Mouse (Mus musculus): ENCODE data around the gene Mvb12b. TPM values are rescaled to one million over a fixed set of nuclear protein-coding genes. Genes with fewer than 3 reads are reported as not detected.

Mvb12b gene
- total RNA-seq, 1 experiment from 2014 or later: 20.9 TPM

DNA sequence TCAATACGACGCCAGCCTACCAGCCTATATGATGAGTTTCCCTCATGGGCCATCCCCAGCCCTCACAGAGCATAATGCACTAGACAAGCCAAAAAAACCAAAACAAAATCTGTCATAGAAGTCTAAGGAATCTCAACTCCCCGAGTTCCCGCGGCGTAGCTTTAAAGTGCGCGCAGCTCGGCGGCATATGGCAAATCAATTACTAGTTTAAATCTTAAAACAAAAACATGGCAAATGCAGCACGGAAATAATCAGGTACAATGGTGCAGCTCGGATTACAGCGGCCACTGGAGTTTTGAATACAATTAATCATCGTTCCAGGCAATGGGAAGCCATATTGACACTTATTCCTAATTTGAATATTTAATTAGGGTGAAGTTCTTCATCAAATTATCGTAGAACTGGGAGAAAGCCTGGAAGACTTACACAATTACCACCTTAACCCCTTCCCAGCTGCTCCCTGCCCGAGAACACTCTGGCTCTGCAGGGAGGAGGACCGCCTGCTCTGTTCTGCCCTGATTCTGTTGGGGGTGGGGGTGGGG, 76.3 kb downstream of the Mvb12b start:
- no peak for DNase-seq

- DNase-seq: no peak
These were observed 78.7 kb downstream of the Mvb12b start for GRCm38 (mm10) chr2:33809081-33809480.

GRCm38 (mm10) chr2:33808032-33808431, 79.7 kb downstream of the Mvb12b start:
- no peak for DNase-seq

DNA sequence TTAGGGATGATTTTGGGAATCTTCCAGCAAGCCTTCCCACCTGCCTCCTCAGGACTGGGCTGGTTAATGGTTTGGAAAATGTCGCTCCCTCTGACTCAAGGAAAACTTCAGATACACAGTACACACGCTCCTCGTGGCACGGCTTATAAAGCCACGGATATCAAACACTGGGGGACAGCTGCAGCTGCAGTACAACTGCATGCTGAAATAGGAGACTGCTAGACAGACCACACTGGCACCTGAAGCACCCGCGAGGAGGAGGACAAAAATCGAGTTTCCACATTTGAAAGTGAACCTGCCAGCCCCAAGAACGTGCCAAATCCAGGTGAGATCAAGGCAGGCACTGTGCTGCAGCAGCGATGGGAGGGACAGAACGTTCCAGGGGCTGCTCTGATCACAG, 82.1 kb downstream of the Mvb12b start:
- DNase-seq: no peak

DNA sequence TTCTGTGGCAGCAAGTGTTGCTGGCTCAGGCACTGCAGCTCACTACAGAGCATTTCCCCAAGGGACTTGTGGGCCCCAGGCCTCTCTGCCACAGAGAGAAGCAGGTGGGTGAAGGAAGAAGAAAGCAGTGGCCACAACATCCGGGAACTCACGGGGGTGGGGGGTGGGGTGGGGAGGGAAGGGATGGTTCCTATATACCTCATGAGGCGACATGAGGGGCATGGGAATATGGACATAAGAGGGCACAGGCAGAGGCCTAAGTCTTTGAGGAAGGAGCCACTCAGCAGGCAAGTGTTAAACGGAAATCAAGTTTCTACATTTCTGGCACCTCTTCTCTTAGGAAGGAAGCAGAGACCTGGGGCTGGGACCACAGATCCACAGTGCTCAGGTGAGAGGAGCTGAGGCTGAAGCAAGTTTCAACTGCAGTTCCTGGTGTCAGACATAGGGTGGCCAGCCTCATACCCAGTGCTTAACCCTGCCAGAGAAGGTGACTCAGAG, 84.0 kb downstream of the Mvb12b start:
- no peak for DNase-seq

DNA sequence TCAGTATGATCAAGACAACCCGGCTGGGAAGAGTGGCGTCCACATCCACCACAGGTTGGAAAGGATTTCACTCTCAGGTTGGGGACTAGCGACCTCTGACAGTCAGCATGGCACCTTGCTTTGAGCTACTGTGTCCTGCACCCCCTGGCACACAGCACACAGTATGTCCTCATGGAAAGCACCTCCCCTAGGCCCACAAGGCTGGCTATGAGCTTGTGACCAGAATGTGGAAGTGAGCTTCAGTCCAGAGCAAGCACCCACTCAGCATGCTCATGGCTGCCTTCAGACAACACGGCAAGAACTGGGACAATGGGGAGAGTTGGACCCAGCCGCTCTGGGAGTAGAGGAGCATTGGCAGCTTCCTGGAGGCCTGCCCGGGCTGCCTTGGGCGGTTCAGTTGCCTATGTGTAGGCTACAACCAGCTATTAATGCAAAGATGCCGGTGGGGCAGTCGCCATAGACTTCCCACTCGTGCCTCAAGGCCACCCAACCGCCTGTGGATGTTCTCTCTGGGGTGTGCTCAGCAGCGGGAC, 84.6 kb downstream of the Mvb12b start:
- no peak for DNase-seq

DNA sequence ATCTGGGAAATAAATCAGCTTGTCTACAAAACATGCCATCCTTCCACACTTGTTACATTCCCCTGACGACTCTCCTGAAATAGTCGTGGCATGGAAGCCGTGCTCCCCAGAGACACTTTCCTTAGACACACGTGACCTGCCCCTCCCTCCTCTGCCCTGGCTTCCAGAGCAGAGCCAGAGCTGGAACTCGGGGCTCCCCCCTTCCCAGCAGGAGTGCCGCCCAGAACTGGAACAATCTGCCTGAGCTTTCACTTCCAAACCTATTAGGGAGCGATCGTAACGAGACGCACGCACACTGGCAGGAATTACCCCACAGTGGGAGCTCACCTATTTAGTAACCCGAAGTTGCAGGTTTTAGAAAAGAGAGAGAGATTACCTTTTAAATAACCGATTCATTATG, 86.0 kb downstream of the Mvb12b start:
- no peak for DNase-seq

GRCm38 (mm10) chr2:33801336-33801735, 86.4 kb downstream of the Mvb12b start:
- no peak for DNase-seq

- no peak for DNase-seq
These were observed 87.5 kb downstream of the Mvb12b start for GRCm38 (mm10) chr2:33800221-33800620.

DNA sequence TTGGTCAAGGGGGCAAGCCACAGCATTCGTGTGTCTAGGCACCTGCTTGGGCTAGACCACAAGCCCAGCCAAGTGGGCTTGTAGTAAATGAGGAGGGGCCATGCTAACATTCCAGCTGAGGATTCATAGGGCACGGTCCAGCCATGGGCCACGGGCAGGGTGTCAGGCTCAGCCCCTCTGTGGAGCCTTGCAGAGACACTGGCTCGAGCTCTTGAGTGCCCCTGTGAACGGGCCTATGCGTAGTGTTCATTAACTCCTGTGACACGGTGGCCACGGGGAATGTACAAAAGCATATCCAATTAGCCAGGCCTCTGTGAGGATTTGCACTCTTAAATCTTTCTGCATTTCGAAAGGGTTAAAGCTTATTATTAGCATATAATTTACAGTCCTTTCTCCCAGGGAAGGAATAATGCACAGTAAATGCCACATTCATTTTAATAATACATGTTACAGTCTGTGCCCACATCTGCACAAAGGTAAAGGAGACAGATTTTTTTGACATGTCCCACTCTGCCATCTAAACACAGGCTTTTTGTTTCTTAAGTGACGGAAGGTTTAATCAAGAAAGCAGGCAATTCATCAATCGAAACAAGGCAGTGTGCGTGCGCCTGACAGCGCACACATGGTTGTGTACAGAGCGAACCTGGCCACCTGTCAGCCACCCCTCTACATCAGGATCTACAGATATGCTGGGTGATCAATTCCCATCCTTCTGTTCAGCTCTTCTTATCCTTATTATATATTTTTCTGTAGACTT, 91.9 kb downstream of the Mvb12b start:
- no peak for DNase-seq

DNA sequence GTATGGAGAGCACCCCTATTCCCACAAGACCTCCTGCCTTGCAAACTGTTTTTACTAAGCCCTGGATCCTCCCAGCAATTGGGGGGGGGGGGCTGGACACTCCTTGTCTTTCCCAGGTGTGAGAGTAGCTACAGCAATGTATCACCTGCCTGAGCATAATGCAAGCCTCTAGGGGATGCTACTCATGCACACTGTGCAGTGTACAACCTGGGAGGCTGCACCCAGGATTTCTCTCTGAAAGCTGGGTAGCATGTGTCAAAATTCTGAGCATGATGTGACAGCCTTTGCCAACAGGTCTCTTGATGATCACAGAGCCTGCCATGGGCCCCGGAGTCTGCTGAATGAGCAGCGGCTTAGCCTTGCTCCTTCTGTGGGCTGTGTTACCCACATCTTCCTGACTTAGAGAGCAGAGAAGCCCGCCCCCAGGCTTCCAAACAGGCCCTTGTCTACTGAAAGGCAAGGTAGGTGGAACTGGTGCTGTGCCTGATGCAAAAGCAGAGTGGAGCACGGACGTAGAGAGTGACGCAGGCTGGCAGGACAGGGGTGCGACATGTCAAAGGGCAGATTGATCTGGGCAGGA, 92.7 kb downstream of the Mvb12b start:
- DNase-seq: no peak

GRCm38 (mm10) chr2:33794483-33794882, 93.3 kb downstream of the Mvb12b start:
- DNase-seq: no peak

DNA sequence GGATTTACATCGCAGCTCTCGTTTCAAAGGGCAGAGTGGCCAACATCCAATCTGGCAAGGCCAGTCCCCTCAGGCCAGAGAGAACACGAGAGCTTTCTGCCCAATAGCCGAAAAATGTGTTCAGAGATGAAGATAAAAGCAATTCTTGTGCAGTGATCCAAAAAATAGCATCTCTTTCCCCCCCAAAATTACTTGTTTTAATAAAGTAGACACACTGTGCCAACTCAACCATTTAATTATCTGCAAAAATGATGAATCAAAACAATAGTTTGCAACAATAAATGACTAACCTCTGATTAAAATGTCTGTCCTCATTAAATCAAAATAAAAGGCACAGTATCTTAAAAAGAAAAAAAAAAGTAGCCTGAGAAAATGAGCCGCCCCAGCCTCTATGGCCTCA, 97.4 kb downstream of the Mvb12b start:
- no peak for DNase-seq

DNA sequence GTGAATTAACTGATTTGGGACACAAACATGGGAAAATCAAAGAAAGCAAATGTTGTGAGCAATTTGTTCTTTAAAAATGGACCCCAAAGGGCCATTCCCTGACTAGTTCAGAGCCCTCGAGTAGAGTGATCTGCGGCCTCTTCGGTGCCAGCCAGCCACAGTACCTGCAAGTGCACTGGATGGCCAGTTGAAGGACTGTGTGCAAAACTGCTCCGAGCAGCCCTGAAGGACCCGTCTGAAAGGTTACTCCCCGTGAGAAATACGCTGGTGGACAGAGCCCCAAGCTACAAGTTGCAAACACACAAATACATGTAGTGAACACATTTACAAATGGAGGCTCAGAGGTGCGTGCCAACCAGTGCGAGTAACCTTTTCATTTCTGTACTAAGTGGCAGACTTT, 98.0 kb downstream of the Mvb12b start:
- DNase-seq: no peak

- DNase-seq: no peak
These were observed 98.5 kb downstream of the Mvb12b start for GRCm38 (mm10) chr2:33789279-33789678.

- DNase-seq: no peak
These were observed 98.9 kb downstream of the Mvb12b start for GRCm38 (mm10) chr2:33788851-33789250.

DNA sequence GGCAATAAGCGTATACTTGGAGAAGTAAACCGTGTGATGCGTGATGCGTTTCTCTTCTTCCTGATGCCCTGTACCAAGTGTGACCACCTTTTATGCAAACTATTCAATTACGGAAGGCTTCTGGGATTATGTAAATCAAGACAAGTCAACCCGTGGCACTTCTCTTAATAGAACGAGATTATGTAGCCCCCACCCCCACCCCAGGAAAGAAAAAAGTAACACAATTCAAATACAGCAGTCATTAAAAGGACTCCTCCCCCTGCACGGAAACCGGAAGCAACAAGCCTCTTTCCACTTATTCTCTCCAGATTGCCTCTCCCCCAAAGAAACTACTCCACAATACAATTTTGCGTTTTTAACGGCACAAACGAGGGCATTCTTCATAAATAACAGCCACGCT, 99.6 kb downstream of the Mvb12b start:
- DNase-seq: no peak

DNA sequence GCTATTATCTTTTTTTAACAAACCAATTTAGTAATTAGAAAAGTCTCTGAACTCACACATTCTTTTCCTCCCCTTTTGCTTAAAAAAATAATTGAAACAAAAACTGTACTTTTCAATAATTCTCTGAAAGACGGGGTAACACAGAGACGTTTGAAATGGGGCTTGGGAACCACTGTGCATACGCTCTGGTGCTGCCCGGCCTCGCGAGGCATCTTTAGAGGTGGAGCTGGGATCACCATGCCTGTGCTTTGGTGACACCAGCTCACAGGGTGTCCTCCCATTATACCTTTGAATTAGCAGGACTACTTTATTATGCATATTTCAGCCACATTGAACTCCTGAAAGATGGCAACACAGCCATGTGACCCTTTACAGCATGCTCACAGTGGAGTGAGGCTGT, 101.7 kb downstream of the Mvb12b start:
- DNase-seq: no peak

GRCm38 (mm10) chr2:33785596-33785995, 102.2 kb downstream of the Mvb12b start:
- DNase-seq: no peak

GRCm38 (mm10) chr2:33784721-33785120, 103.0 kb downstream of the Mvb12b start:
- no peak for DNase-seq

- no peak for DNase-seq
These were observed 104.3 kb downstream of the Mvb12b start for GRCm38 (mm10) chr2:33783419-33783818.

GRCm38 (mm10) chr2:33781655-33782400, 105.9 kb downstream of the Mvb12b start:
- no peak for DNase-seq

DNA sequence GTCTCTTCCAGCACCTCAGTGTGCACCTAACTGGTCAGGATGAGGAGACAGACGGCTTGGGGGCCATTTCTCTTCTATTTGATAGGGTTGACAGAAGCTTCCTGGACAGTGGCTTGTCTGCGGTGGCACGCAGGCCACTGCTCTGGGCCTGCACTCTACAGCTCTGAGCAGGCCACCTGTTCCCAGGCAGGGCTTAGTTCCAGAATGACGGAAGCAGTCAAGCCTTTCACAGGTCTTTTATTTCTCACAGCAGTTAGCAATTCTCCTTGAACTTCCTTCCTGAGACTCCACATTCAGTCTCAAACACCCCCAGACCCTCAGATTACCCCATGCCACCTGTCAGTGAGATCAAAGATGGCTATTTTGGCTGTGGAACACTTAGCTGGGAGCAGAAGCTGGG, 109.3 kb downstream of the Mvb12b start:
- no peak for DNase-seq

All from adrenal gland, postnatal 25 days (tissue).